Mouse (Mus musculus) cerebellum, adult 2 months (tissue): ENCODE measurements around the gene Runx2.

Source experiments
- CTCF ChIP-seq: fragments of 200-500 bp; IDR thresholded peaks from 2 replicates; pipeline ENCODE4 v1.5.1; 2011; ENCODE audit warnings: low read depth, mild to moderate bottlenecking, control low read depth, low read length, moderate library complexity, borderline replicate concordance; ENCODE audit not compliant: insufficient read depth
- POLR2A ChIP-seq: fragments of 200-500 bp; IDR thresholded peaks from 2 replicates; pipeline ENCODE4 v1.6.1; 2011; ENCODE audit warnings: low read length, control low read depth, borderline replicate concordance; ENCODE audit not compliant: insufficient read depth

DNA sequence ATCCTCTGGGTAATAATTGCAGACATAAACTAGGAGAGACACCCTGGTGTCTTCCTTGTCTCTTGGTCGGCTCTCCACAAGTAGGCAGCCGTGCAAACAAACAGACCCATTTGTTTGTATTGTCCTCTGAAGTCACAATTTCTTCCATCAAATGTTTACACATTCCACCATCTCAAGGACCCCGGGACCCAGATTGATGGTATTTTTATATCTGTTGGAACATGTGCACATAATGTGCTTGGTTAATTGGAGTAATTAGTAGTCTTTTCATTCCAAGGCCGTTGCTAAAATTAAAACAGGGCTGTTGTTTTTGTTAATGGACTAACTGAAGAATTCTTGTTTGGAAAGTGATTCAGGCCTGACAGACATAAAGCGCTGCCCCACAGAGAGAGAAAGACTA lies 236.8 kb downstream of the Runx2 start:
- TF ChIP-seq POLR2A (no peak), CTCF (no peak)
